Mouse (Mus musculus) E14TG2a.4 (cell line): ENCODE results near the gene Eri3.

Experiments used
- CTCF ChIP-seq: conservative IDR thresholded peaks from 2 replicates; pipeline ENCODE4 v1.5.1; 2014; ENCODE audit warnings: low read length
- NANOG ChIP-seq: IDR thresholded peaks from 2 replicates; pipeline ENCODE4 v1.6.1; 2014; ENCODE audit warnings: borderline replicate concordance, low read length, mixed read lengths
- POU5F1 ChIP-seq: IDR thresholded peaks from 2 replicates; pipeline ENCODE4 v1.6.1; 2014; ENCODE audit warnings: low read length, borderline replicate concordance

DNA sequence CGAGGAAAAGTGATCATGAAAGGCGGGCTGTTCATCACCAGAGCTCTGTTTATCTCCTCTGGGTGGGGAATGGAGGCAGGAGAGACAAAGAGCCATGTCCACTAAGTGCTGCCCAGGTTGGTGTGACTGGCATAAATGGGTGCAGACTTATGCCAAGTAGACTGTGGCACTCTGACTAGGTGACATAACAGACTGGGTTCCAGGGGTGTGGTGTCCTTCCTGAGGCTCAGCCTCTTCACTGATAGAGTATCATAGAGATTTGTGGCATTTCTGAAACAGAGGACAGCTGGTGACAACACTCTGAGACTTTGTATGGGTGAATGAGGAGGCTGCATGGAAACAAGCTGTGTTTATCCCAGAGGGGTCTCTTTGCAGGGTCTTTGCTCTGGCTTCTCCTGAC is 61.6 kb downstream of the Eri3 start:
- TF ChIP-seq CTCF (no peak), POU5F1 (no peak), NANOG (no peak)
